Mouse (Mus musculus) lung, postnatal 4 days (tissue): ENCODE measurements around the gene Hdlbp.
"Not testable (repeated sequence)": the region's sequence is repeated elsewhere in the genome, so short reads cannot be mapped to it uniquely, and the experiment has no call there.

Experiments
- DNase-seq, 2 experiments: peaks; one replicate each; pipeline ENCODE4 v3.0.0; 2021

The Hdlbp gene

GRCm38 (mm10) chr1:93478586-93479475, at the start of gene Hdlbp:
Gene Hdlbp (minus strand): TSS chr1:93478815.
- peak; percentile 100 for DNase-seq

DNA sequence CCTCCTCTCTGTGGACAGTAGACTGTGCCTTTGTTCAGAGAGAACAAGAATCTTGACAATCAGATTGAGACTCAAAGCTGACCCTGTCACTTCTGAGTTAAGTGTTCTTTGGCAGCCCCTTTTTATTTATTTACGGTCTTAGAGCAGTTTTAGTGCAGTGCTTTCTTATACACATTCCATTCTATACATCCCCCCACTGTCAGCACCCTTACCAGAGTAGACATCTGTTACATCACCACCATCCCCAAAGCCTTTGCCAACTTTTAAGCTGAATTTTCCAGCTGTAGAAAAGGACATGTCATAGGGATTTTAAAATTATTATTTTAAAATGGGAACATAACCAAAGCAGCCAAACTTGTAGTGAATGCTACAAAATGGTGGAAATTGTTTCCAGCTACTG, 43.7 kb upstream of the Hdlbp start:
- DNase-seq = no peak

GRCm38 (mm10) chr1:93521491-93521890, 42.9 kb upstream of the Hdlbp start:
- no peak for DNase-seq

- DNase-seq = no peak
Observed at GRCm38 (mm10) chr1:93513221-93513620, 34.6 kb upstream of the Hdlbp start.

GRCm38 (mm10) chr1:93512351-93512690, 33.7 kb upstream of the Hdlbp start:
- no peak for DNase-seq

GRCm38 (mm10) chr1:93511585-93512350, 33.2 kb upstream of the Hdlbp start, which contains the start of gene Farp2:
Gene Farp2 (plus strand): TSS chr1:93512079.
- DNase-seq = peak; percentile 96 to 99

- peak in 1 of 2 experiments; percentile 19 for DNase-seq
Observed at GRCm38 (mm10) chr1:93508576-93508975, 30.0 kb upstream of the Hdlbp start.

DNA sequence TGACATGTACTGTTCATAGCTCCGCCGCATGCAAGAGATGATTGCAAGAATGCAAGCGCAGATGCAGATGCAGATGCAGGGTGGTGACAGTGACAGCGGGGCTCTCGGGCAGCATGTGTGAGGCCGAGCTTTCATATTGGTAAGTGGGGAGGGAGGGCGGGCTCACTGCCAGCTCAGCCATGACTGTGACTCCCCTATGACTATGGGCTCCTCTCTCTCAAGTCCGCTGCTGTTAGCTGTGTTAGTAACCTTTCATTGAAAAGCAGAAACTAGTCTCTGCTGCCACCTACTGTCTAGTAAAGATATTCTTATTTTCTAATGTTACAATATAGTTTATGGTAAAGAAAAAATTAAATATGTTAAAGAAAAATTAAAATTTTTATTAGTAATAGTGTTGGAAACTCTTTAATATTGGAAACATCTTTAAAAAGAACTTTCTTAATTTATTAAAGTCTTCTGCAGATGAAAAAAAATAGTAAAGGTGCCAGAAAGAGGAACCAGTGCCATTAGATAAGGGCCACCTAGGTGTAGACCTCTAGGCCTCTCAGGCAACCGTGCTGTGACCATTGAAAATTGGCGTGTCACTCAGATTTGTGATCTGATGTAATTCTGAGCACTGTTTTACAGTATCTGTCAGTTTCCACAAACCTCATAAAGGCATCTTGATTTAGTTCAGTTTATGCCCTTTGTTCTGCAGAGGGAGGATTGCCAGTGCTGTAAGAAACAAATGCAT, 28.5 kb upstream of the Hdlbp start:
- peak in 1 of 2 experiments; percentile 21 for DNase-seq

GRCm38 (mm10) chr1:93495312-93495711, 16.7 kb upstream of the Hdlbp start:
- no peak for DNase-seq

DNA sequence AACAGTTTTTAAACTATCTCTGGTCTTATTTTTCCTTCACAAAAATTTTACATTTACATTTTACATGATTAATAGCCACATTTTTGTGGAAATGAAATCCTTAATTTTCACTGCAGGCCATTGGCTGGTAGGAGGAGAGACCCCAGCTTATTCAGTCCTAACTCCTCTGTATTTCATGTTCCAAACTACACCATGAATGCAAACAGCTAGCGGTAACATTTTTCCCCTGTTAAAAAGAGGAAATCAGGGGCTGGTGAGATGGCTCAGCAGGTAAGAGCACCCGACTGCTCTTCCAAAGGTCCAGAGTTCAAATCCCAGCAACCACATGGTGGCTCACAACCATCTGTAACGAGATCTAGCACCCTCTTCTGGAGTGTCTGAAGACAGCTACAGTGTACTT, 7.7 kb upstream of the Hdlbp start:
- DNase-seq = not testable (repeated sequence)

- DNase-seq = peak; percentile 43 to 47
Observed at GRCm38 (mm10) chr1:93479476-93480083, 965 bp upstream of the Hdlbp start.

GRCm38 (mm10) chr1:93477758-93478585, 643 bp downstream of the Hdlbp start:
- DNase-seq = peak; percentile 99 to 100

DNA sequence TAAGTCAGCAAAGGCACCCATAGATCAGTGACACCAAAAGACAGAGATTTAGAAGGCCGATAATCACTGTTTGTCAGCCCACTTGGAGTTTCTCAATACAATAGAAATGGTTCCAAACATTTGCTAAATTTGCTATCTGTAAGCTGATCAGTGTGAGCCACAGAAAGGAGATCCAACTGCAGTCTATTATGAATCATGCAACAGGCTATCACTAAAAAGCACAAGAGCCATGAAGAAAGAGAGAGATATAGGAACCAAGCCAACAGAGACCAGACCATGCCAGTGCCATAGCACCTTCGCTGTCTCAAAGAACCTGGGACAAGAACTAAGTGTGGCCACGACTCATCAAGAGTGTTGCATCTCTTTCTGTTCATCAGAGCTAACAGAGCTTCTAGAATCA, 2.9 kb downstream of the Hdlbp start:
- no peak for DNase-seq

- no peak for DNase-seq
Observed at GRCm38 (mm10) chr1:93468626-93469025, 10.0 kb downstream of the Hdlbp start.

GRCm38 (mm10) chr1:93465746-93466145, 12.9 kb downstream of the Hdlbp start:
- DNase-seq = no peak

DNA sequence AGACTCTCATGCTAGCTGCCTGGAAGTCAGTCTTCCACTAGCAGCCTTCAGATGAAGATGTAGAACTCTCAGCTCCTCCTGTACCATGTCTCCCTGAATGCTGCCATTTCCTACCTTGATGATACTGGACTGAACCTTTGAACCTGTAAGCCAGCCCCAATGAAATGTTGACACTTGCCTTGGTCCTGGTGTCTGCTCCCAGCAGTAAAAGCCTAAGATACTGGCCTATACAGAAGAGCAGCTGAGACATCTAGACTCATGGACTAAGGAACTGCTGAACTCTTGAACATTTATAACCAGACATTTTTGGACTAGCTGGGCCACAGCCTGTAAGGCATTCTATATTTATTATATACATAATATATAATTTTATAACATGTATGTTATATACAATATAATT, 13.5 kb downstream of the Hdlbp start:
- no peak for DNase-seq

DNA sequence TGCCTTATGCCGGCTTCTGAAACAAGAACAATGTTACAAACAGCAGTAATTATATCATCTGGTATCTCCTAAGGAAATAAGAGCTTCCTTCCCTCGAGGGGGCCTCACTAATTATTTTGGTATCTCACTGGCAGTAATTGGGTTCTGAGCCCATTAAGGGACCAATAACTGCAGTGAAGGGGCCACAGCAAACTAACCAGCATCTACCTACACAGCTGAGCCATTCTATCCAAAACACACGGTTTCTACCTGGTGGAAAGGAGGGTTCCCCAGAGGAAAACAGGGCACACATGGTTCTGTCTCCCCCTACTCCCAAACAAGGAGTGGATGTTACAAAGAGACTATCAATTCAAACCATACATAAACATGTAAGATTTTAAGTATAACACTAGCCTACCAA, 19.5 kb downstream of the Hdlbp start:
- no peak for DNase-seq

GRCm38 (mm10) chr1:93458357-93458756, 20.3 kb downstream of the Hdlbp start:
- no peak for DNase-seq

- DNase-seq = no peak
Observed at GRCm38 (mm10) chr1:93453721-93454255, 24.8 kb downstream of the Hdlbp start.

GRCm38 (mm10) chr1:93450118-93450517, 28.5 kb downstream of the Hdlbp start:
- peak in 1 of 2 experiments; percentile 8 for DNase-seq

- DNase-seq = no peak
Observed at GRCm38 (mm10) chr1:93445822-93446162, 32.8 kb downstream of the Hdlbp start.
